Mouse (Mus musculus): ENCODE results near the gene Ablim2. TPM values are rescaled to one million over a fixed set of nuclear protein-coding genes. Genes with fewer than 3 reads are reported as not detected.

The Ablim2 gene
- total RNA-seq, 1 experiment from 2014 or later = 3.7 TPM

Other genes starting within 250 kb of the Ablim2 start
- not detected in 2 replicates for gene Cpz, start 232.2 kb upstream of the Ablim2 start, total RNA-seq (2017)
- 4.4 and 14.6 TPM in 2 replicates for gene Trmt44, start 182.8 kb upstream of the Ablim2 start, total RNA-seq (2017)
- gene Acox3, start 174.8 kb upstream of the Ablim2 start, total RNA-seq (2017) = 16.3 and 24.4 TPM in 2 replicates
- not detected in 2 replicates for gene Htra3, start 78.1 kb upstream of the Ablim2 start, total RNA-seq (2017)
- gene Sh3tc1, start 17.9 kb upstream of the Ablim2 start, total RNA-seq (2017) = 1.9 and 10.8 TPM in 2 replicates
- 1.6 and 2.6 TPM in 2 replicates for gene Afap1, start 135.4 kb downstream of the Ablim2 start, total RNA-seq (2017)

Data from hematopoietic stem cell, adult 5-6 weeks (primary cell).